Mouse (Mus musculus) MEL (cell line): ENCODE results near the gene Apol8. TPM values are rescaled to one million over a fixed set of nuclear protein-coding genes. Genes with fewer than 3 reads are reported as not detected.

ENCODE experiments used
- DNase-seq: peaks from one replicate; pipeline ENCODE4 v3.0.0; 2011; ENCODE audit warnings: low read depth, low spot score
- H3K27ac ChIP-seq: 2 replicates; pipeline ENCODE4 v1.5.1; 2012; ENCODE audit warnings: low read depth, mild to moderate bottlenecking, control low read depth, low read length, moderate library complexity; ENCODE audit not compliant: control insufficient read depth
- H3K27me3 ChIP-seq, 2 experiments: fragments of 150-350 bp in 1 of 2; sonication (generic) in 1 of 2; 2 replicates each; pipeline ENCODE4 v1.6.1; 2012; ENCODE audit warnings: low read length in 2 of 2, mild to moderate bottlenecking in 2 of 2, improper control_type of control experiment in 1 of 2, moderate library complexity in 1 of 2; ENCODE audit not compliant: insufficient read depth in 2 of 2, control insufficient read depth in 1 of 2
- H3K36me3 ChIP-seq, 2 experiments: 2 replicates each; pipeline ENCODE4 v1.6.1; 2012 to 2014; ENCODE audit warnings: low read length in 2 of 2, improper control_type of control experiment in 1 of 2, inconsistent platforms in 1 of 2, mild to moderate bottlenecking in 1 of 2; ENCODE audit not compliant: insufficient read depth in 2 of 2, control insufficient read depth in 1 of 2
- H3K4me1 ChIP-seq, 2 experiments: fragments of 150-350 bp in 1 of 2; sonication (generic) in 1 of 2; 2 replicates each; pipeline ENCODE4 v1.6.1; 2012; ENCODE audit warnings: low read length in 2 of 2, improper control_type of control experiment in 1 of 2, mild to moderate bottlenecking in 1 of 2; ENCODE audit not compliant: insufficient read depth in 2 of 2, control insufficient read depth in 1 of 2
- H3K4me3 ChIP-seq, 2 experiments: fragments of 150-350 bp in 1 of 2; sonication (generic) in 1 of 2; 2 replicates each; pipeline ENCODE4 v1.5.1; 2012; ENCODE audit warnings: low read depth in 2 of 2, low read length in 2 of 2, mild to moderate bottlenecking in 2 of 2, moderate library complexity in 2 of 2, control low read depth in 1 of 2, improper control_type of control experiment in 1 of 2; ENCODE audit not compliant: control insufficient read depth in 1 of 2, insufficient read depth in 1 of 2
- H3K79me2 ChIP-seq: 2 replicates; pipeline ENCODE4 v1.6.1; 2012; ENCODE audit warnings: mild to moderate bottlenecking, low read length, moderate library complexity; ENCODE audit not compliant: control insufficient read depth, poor library complexity, insufficient read depth
- H3K9ac ChIP-seq: 2 replicates; pipeline ENCODE4 v1.6.1; 2012; ENCODE audit warnings: low read depth, mild to moderate bottlenecking, control low read depth, low read length, moderate library complexity; ENCODE audit not compliant: control insufficient read depth, poor library complexity, severe bottlenecking
- H3K9me3 ChIP-seq: fragments of 150-350 bp; sonication (generic); replicated peaks from 2 replicates; pipeline ENCODE4 v1.6.1; 2012; ENCODE audit warnings: mild to moderate bottlenecking, low read length, improper control_type of control experiment, moderate library complexity; ENCODE audit not compliant: insufficient read depth
- BHLHE40 ChIP-seq: IDR thresholded peaks from 2 replicates; pipeline ENCODE4 v1.6.1; 2012; ENCODE audit warnings: low read depth, mild to moderate bottlenecking, inconsistent platforms, low read length, improper control_type of control experiment, borderline replicate concordance
- CHD1 ChIP-seq: IDR thresholded peaks from 2 replicates; pipeline ENCODE4 v1.6.1; 2012; ENCODE audit warnings: low read depth, mild to moderate bottlenecking, inconsistent platforms, low read length, improper control_type of control experiment
- CHD2 ChIP-seq: IDR thresholded peaks from 2 replicates; pipeline ENCODE4 v1.6.1; 2011; ENCODE audit warnings: low read length, improper control_type of control experiment
- E2F4 ChIP-seq: IDR thresholded peaks from 2 replicates; pipeline ENCODE4 v1.6.1; 2011; ENCODE audit warnings: low read depth, low read length, improper control_type of control experiment, borderline replicate concordance
- ELF1 ChIP-seq: IDR thresholded peaks from 2 replicates; pipeline ENCODE4 v1.6.1; 2014; ENCODE audit warnings: low read depth, mild to moderate bottlenecking, inconsistent platforms, low read length, improper control_type of control experiment, moderate library complexity
- EP300 ChIP-seq, 2 experiments: IDR thresholded peaks; 2 replicates each; pipeline ENCODE4 v1.6.1; 2011; ENCODE audit warnings: improper control_type of control experiment in 2 of 2, low read length in 2 of 2, low read depth in 1 of 2, mild to moderate bottlenecking in 1 of 2
- GABPA ChIP-seq: IDR thresholded peaks from 2 replicates; pipeline ENCODE4 v1.6.1; 2012; ENCODE audit warnings: low read depth, mild to moderate bottlenecking, inconsistent platforms, low read length, improper control_type of control experiment, moderate library complexity
- MAFK ChIP-seq: IDR thresholded peaks from 2 replicates; pipeline ENCODE4 v1.6.1; 2011; ENCODE audit warnings: low read depth, mild to moderate bottlenecking, low read length, improper control_type of control experiment, borderline replicate concordance
- MAZ ChIP-seq: IDR thresholded peaks from 2 replicates; pipeline ENCODE4 v1.6.1; 2012; ENCODE audit warnings: low read depth, mild to moderate bottlenecking, inconsistent platforms, low read length, improper control_type of control experiment
- MXI1 ChIP-seq: IDR thresholded peaks from 2 replicates; pipeline ENCODE4 v1.6.1; 2011; ENCODE audit warnings: mild to moderate bottlenecking, low read depth, low read length, improper control_type of control experiment
- MYC ChIP-seq: IDR thresholded peaks from 2 replicates; pipeline ENCODE4 v1.6.1; 2011; ENCODE audit warnings: low read depth, mild to moderate bottlenecking, low read length, improper control_type of control experiment, moderate library complexity
- NRF1 ChIP-seq: IDR thresholded peaks from 2 replicates; pipeline ENCODE4 v1.6.1; 2014; ENCODE audit warnings: low read depth, mild to moderate bottlenecking, inconsistent platforms, low read length, improper control_type of control experiment, moderate library complexity; ENCODE audit not compliant: poor library complexity, insufficient read depth, severe bottlenecking
- POLR2A ChIP-seq, 2 experiments: IDR thresholded peaks; 2 replicates each; pipeline ENCODE4 v1.6.1; 2011 to 2012; ENCODE audit warnings: low read length in 2 of 2, mild to moderate bottlenecking in 2 of 2, control low read depth in 1 of 2, improper control_type of control experiment in 1 of 2, low read depth in 1 of 2, moderate library complexity in 1 of 2; ENCODE audit not compliant: control insufficient read depth in 1 of 2, insufficient read depth in 1 of 2, poor library complexity in 1 of 2
- RAD21 ChIP-seq: IDR thresholded peaks from 2 replicates; pipeline ENCODE4 v1.6.1; 2011; ENCODE audit warnings: mild to moderate bottlenecking, low read depth, low read length, improper control_type of control experiment
- SMC3 ChIP-seq: IDR thresholded peaks from 2 replicates; pipeline ENCODE4 v1.6.1; 2011; ENCODE audit warnings: low read depth, low read length, improper control_type of control experiment
- TBP ChIP-seq: IDR thresholded peaks from 2 replicates; pipeline ENCODE4 v1.8.0; 2011; ENCODE audit warnings: low read depth, low read length, improper control_type of control experiment
- TCF12 ChIP-seq: IDR thresholded peaks from 2 replicates; pipeline ENCODE4 v1.6.1; 2014; ENCODE audit warnings: low read depth, mild to moderate bottlenecking, inconsistent platforms, low read length, improper control_type of control experiment, moderate library complexity
- UBTF ChIP-seq: IDR thresholded peaks from 2 replicates; pipeline ENCODE4 v1.6.1; 2012; ENCODE audit warnings: low read depth, mild to moderate bottlenecking, inconsistent platforms, low read length, improper control_type of control experiment, moderate library complexity, borderline replicate concordance; ENCODE audit not compliant: insufficient read depth
- USF1 ChIP-seq: IDR thresholded peaks from 2 replicates; pipeline ENCODE4 v1.6.1; 2014; ENCODE audit warnings: low read depth, mild to moderate bottlenecking, inconsistent platforms, low read length, improper control_type of control experiment, moderate library complexity
- USF2 ChIP-seq, 2 experiments: IDR thresholded peaks; 2 replicates each; pipeline ENCODE4 v1.6.1; 2011 to 2012; ENCODE audit warnings: improper control_type of control experiment in 2 of 2, low read length in 2 of 2, borderline replicate concordance in 1 of 2, inconsistent platforms in 1 of 2, low read depth in 1 of 2, mild to moderate bottlenecking in 1 of 2; ENCODE audit not compliant: insufficient read depth in 1 of 2
- ZC3H11A ChIP-seq: IDR thresholded peaks from 2 replicates; pipeline ENCODE4 v1.6.1; 2012; ENCODE audit warnings: low read depth, mild to moderate bottlenecking, inconsistent platforms, low read length, improper control_type of control experiment
- ZKSCAN1 ChIP-seq: IDR thresholded peaks from 2 replicates; pipeline ENCODE4 v1.6.1; 2012; ENCODE audit warnings: low read depth, mild to moderate bottlenecking, inconsistent platforms, low read length, improper control_type of control experiment, moderate library complexity
- ZMIZ1 ChIP-seq: IDR thresholded peaks from 2 replicates; pipeline ENCODE4 v1.6.1; 2012; ENCODE audit warnings: low read depth, mild to moderate bottlenecking, inconsistent platforms, low read length, improper control_type of control experiment, moderate library complexity
- ZNF384 ChIP-seq: IDR thresholded peaks from 2 replicates; pipeline ENCODE4 v1.6.1; 2012; ENCODE audit warnings: low read depth, mild to moderate bottlenecking, inconsistent platforms, low read length, improper control_type of control experiment
- polyA plus RNA-seq, 2 experiments: library from polyadenylated mRNA; stranded (reverse) in 1 of 2; unstranded in 1 of 2; fragments of >175 nt in 1 of 2; fragments of >200 nt in 1 of 2; gene quantifications; 2 replicates each; pipeline versions ENCODE4 v1.2.1 to v1.2.4; 2012; ENCODE audit warnings: low replicate concordance in 2 of 2, low read depth in 1 of 2; ENCODE audit not compliant: insufficient read length in 2 of 2, insufficient read depth in 1 of 2, missing spikeins in 1 of 2
- total RNA-seq: library from RNA; depleted of rRNA; stranded (reverse); fragments of 300-350 nt; gene quantifications from 2 replicates; pipeline ENCODE4 v1.2.3, GENCODE M21; 2012

The Apol8 gene
- total and polyA plus RNA-seq, 3 experiments, result 0.74 to 1.4 TPM; not detected in 1

GRCm38 (mm10) chr15:77766981-77767380 is 10.2 kb upstream of the Apol8 start:
- H3K79me2 ChIP-seq, result no peaks in the 10 kb centered on the region
- peaks cover 0 to 8% of the 10 kb centered on the region in 2 experiments; a peak in 2 of 4 replicates for H3K36me3 ChIP-seq
- H3K27me3 ChIP-seq, result no peaks in the 10 kb centered on the region
- no peaks in the 10 kb centered on the region for H3K4me1 ChIP-seq
- no peak overlapping the region for H3K27ac ChIP-seq
- no peak for DNase-seq
- no peak overlapping the region for H3K9ac ChIP-seq
- no peaks in the 10 kb centered on the region for H3K9me3 ChIP-seq
- TF ChIP-seq CHD1, result no peak
- TF ChIP-seq ELF1, result no peak
- no peak for TF ChIP-seq TBP
- no peak for TF ChIP-seq ZKSCAN1
- no peak for TF ChIP-seq POLR2A (IDR thresholded peaks at IDR 0.05; ENCODE audit: control insufficient read depth in 1 of 2, insufficient read depth in 1 of 2, low read depth in 1 of 2, low read length in 2 of 2, poor library complexity in 1 of 2)
- TF ChIP-seq GABPA, result no peak
- no peak for TF ChIP-seq MAZ
- no peak for TF ChIP-seq MXI1
- TF ChIP-seq MYC, result no peak
- no peak for TF ChIP-seq EP300 (IDR thresholded peaks at IDR 0.05; ENCODE audit: low read depth in 1 of 2, low read length in 2 of 2)
- TF ChIP-seq UBTF, result no peak
- TF ChIP-seq, all 39 proteins: peak for 0
- no peak overlapping the region for H3K4me3 ChIP-seq

- Histone ChIP-seq H3K9me3 (no peaks in the 10 kb centered on the region), H3K4me3 (no peak overlapping the region), H3K9ac (no peak overlapping the region), H3K79me2 (no peaks in the 10 kb centered on the region), H3K27ac (no peak overlapping the region), H3K36me3 (peaks cover 0 to 6% of the 10 kb centered on the region in 2 experiments; a peak in 2 of 4 replicates), H3K4me1 (no peaks in the 10 kb centered on the region), H3K27me3 (no peaks in the 10 kb centered on the region)
- TF ChIP-seq TCF12, result no peak
- no peak for TF ChIP-seq ZC3H11A
- no peak for TF ChIP-seq MAFK
- no peak for TF ChIP-seq SMC3
- no peak for TF ChIP-seq RAD21
- TF ChIP-seq ZKSCAN1, result no peak
- TF ChIP-seq MXI1, result no peak
- TF ChIP-seq POLR2A (IDR thresholded peaks at IDR 0.05; ENCODE audit: control insufficient read depth in 1 of 2, insufficient read depth in 1 of 2, low read depth in 1 of 2, low read length in 2 of 2, poor library complexity in 1 of 2), result no peak
- TF ChIP-seq GABPA, result no peak
- no peak for TF ChIP-seq USF1
- TF ChIP-seq BHLHE40, result no peak
- no peak for TF ChIP-seq CHD2
- no peak for TF ChIP-seq USF2 (IDR thresholded peaks at IDR 0.05; ENCODE audit: borderline replicate concordance in 1 of 2, insufficient read depth in 1 of 2, low read depth in 1 of 2, low read length in 2 of 2)
- no peak for TF ChIP-seq NRF1
- TF ChIP-seq E2F4, result no peak
- no peak for TF ChIP-seq ZMIZ1
- TF ChIP-seq ZNF384, result no peak
- DNase-seq, result no peak
These were observed 8.8 kb upstream of the Apol8 start for GRCm38 (mm10) chr15:77765484-77766093.
